Mouse (Mus musculus): Measurements from ENCODE around the gene Phf6. TPM values are rescaled to one million over a fixed set of nuclear protein-coding genes. Genes with fewer than 3 reads are reported as not detected.

Gene Phf6
- polyA plus RNA-seq, 1 experiment from 2014 or later = 71.3 TPM

DNA sequence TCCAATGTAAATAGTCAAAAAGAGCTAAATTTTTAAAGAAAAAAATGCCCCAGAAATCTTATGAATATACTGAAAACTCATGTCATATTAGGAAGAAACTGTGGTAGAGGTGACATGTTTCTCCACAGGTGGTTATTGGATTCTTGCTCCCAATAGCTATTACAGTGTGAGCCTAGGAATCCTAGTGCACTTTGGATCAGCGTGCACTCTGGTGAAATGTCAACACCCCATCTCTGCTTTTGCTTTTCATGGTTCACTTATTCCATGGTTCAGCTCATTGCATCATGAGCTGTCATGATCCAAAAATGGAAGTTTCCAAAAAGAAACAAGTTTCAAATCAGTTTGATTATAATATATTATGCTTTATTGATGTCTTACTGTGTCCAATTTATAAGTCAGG lies 20.1 kb downstream of the Phf6 start:
- Histone ChIP-seq H3K27me3 (replicated peaks) (no peaks in the 10 kb centered on the region), H3K9me3 (no peaks in the 10 kb centered on the region), H3K4me2 (no peak overlapping the region), H3K27ac (no peak overlapping the region), H3K36me3 (replicated peaks) (no peaks in the 10 kb centered on the region), H3K4me1 (no peaks in the 10 kb centered on the region), H3K9ac (no peak overlapping the region), H3K4me3 (no peak overlapping the region)
- ATAC-seq (replicated peaks) = no peak
- WGBS = 79% methylated on average over 1 of the region's 1 CpGs

DNA sequence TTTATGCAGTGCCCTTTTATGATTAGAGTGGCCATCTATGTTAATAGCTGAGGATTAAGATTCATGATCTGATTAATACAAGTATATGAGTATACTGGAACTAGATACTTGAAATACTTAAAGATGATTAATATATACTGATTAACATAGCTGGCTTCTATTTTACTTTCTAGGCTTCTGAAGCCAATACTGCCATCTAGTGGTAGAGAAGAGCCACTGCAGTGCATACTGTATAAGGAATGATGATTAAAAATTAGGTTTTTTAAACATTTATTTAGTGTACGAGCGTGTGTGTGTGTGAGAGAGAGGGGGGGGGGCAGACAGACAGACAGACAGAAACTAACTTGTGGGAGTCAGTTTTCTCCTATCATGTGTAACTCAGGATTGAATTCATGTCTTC lies 22.4 kb downstream of the Phf6 start:
- Histone ChIP-seq H3K4me1 (no peaks in the 10 kb centered on the region), H3K36me3 (replicated peaks) (no peaks in the 10 kb centered on the region), H3K9ac (no peak overlapping the region), H3K9me3 (no peaks in the 10 kb centered on the region), H3K27me3 (replicated peaks) (no peaks in the 10 kb centered on the region), H3K4me2 (no peak overlapping the region), H3K4me3 (no peak overlapping the region), H3K27ac (no peak overlapping the region)
- no peak for ATAC-seq (replicated peaks)
- WGBS = 78% methylated on average over 2 of the region's 2 CpGs

DNA sequence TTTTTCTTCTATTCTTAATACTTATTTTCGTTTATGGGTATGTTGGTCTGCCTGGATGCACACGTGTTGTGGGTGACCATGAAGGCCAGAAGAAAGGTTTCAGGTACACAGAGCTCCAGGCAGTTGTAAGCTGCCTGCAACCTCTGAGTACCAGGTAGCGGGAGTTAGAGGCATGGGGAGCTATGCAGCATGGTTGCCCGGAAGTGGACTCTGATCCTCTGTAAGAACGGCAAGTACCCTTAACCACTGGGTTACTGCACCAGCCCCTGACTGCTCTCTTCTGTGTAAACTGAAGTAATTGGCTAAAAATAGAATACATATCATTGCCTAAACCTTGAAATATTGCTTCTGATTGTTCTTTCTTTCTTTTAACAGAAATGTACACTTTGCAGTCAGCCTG lies 33.4 kb downstream of the Phf6 start:
- 90% methylated on average over 5 of the region's 5 CpGs for WGBS
- Histone ChIP-seq H3K9me3 (no peaks in the 10 kb centered on the region), H3K9ac (no peak overlapping the region), H3K4me1 (no peaks in the 10 kb centered on the region), H3K27me3 (replicated peaks) (no peaks in the 10 kb centered on the region), H3K27ac (no peak overlapping the region), H3K36me3 (replicated peaks) (0 out of 2 replicates have a peak, but pooled peaks cover 12% of the 10 kb centered on the region), H3K4me3 (no peak overlapping the region), H3K4me2 (no peak overlapping the region)
- ATAC-seq (replicated peaks) = no peak

DNA sequence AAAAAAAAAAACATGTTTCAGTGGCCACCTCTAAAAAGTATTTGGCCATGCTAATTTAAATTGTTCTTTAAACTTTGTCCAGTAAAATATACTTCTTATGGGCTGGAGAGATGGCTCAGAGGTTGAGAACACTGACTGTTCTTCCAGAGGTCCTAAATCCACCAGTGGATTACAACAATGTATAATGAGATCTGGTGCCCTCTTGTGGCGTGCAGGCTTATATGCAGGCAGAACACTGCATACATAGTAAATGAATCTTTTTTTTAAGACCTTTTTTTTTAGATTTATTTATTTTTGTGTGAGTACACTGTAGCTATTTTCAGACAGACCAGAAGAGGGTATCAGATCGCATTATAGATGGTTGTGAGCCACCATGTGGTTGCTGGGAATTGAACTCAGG lies 37.6 kb downstream of the Phf6 start:
- Histone ChIP-seq H3K27ac (no peak overlapping the region), H3K27me3 (replicated peaks) (no peaks in the 10 kb centered on the region), H3K4me3 (no peak overlapping the region), H3K9ac (no peak overlapping the region), H3K4me1 (no peaks in the 10 kb centered on the region), H3K9me3 (no peaks in the 10 kb centered on the region), H3K4me2 (no peak overlapping the region), H3K36me3 (replicated peaks) (0 out of 2 replicates have a peak, but pooled peaks cover 9% of the 10 kb centered on the region)
- 67% methylated on average over 2 of the region's 2 CpGs for WGBS
- no peak for ATAC-seq (replicated peaks)

DNA sequence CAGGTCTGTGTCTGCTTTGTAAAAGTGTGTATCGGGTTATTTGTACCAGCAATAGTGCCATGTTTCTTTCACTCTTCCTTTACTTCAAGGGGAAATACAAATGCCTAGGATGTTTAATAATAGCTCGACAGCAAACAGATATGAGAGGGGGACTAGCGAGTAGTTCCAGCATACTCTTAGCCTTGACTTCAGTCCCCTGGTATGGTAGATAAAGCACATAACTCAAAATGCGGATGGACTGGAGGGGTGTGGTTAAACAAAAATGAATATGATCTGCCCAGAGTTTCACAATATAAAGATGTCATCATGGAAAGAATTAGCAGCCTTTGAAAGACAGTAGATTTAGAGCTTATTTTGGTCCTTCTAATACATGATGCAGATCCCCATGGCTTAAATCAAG lies 44.9 kb downstream of the Phf6 start:
- Histone ChIP-seq H3K4me3 (no peak overlapping the region), H3K9ac (no peak overlapping the region), H3K4me2 (no peak overlapping the region), H3K9me3 (no peaks in the 10 kb centered on the region), H3K36me3 (replicated peaks) (no peaks in the 10 kb centered on the region), H3K27me3 (replicated peaks) (no peaks in the 10 kb centered on the region), H3K4me1 (no peaks in the 10 kb centered on the region), H3K27ac (no peak overlapping the region)
- 91% methylated on average over 4 of the region's 4 CpGs for WGBS
- no peak for ATAC-seq (replicated peaks)

DNA sequence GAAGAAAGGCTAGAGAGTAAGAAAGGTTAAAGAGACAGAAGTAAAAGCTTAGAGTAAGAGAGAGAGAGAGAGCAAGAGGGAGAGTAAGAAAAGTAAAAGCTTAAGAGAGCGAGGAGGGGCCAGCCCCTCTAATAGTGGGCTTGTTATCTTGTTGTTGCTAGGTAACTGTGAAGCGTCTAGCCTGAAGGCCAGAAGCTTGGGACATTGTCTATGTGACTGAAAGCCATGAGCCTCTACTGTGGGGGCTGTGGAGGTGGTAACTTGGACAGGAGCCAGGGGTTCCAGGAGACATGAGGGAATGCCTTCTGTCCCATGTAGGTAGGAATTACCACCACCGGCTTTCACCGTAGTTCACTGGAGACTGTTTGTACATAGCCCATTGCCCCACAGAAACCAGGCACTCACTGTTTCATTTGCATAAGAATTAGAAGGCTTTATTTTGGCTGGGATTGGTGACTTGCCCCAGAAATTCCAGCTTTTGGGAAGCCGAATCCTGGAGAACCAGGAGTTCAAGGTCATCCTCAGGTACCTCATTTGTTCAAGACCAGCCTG lies 49.6 kb downstream of the Phf6 start:
- Histone ChIP-seq H3K27ac (no peak overlapping the region), H3K9ac (no peak overlapping the region), H3K36me3 (replicated peaks) (no peaks in the 10 kb centered on the region), H3K27me3 (replicated peaks) (no peaks in the 10 kb centered on the region), H3K4me3 (no peak overlapping the region), H3K9me3 (no peaks in the 10 kb centered on the region), H3K4me1 (no peaks in the 10 kb centered on the region), H3K4me2 (no peak overlapping the region)
- WGBS = 52% methylated on average over 5 of the region's 5 CpGs
- no peak for ATAC-seq (replicated peaks)

DNA sequence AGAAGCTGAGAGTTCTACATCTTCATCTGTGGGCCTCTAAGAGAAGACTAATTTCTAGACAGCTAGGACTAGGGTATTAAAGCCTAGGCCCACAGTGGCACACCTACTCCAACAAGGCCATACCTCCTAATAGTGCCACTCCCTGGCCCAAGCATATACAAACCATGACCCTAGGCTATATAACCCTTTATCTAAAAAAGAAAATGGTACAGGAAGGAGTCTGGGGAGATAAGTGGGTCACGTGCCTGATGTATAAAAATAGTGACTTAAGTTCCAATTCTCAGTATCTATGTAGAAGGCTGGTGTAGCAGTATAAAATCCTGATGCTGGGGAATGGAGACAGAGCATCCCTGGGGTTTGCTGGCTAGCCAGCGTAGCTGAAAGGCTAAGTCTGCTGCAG lies 53.1 kb downstream of the Phf6 start:
- H3K4me1 ChIP-seq = no peaks in the 10 kb centered on the region
- H3K9me3 ChIP-seq = no peaks in the 10 kb centered on the region
- no peaks in the 10 kb centered on the region for H3K36me3 ChIP-seq (replicated peaks)
- H3K4me2 ChIP-seq = no peak overlapping the region
- ATAC-seq (replicated peaks) = no peak
- no peak overlapping the region for H3K9ac ChIP-seq
- no peak overlapping the region for H3K4me3 ChIP-seq
- no peak overlapping the region for H3K27ac ChIP-seq
- no peaks in the 10 kb centered on the region for H3K27me3 ChIP-seq (replicated peaks)
- 90% methylated on average over 2 of the region's 2 CpGs for WGBS

DNA sequence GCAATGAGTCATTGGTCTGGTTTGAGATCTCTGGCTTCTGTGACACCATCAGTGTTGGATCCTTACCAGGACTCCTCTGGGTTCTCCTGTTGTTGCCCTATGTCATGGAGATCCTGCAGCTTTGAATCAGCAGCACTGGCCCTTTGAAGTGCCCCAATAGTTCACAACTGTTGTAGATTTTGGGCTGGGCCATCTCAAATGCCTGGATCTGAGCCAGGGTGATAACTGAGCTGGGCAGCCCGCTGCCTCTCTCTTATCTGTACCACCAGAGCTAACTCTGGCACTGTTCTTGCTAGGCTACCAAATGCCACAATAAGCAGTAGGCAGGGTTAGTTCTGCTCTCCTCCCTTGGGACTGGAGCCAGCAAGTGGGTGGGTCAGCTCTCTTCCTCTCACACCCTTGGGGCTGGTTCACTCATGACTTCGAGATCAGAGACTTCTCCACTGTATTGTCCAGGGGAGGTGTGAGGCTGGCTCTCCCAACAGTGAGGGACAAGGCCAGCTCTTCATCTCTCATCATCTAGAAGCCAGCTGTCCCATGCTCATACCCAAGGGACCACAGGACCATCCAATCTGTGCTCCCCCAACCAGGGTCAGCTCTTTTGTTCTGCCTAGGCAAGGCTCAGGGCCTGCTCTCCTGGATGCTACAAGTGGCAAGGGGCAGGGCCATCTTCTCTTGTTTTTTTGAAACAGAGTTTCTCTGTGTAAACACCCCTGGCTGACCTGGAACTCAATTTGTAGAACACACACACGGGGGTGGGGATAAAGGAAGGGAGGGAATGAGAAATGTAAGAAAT lies 59.3 kb downstream of the Phf6 start:
- no peaks in the 10 kb centered on the region for H3K27me3 ChIP-seq (replicated peaks)
- H3K4me1 ChIP-seq = no peaks in the 10 kb centered on the region
- no peak overlapping the region for H3K9ac ChIP-seq
- H3K4me3 ChIP-seq = no peak overlapping the region
- H3K4me2 ChIP-seq = no peak overlapping the region
- WGBS = 61% methylated on average over 3 of the region's 3 CpGs
- no peak overlapping the region for H3K27ac ChIP-seq
- H3K9me3 ChIP-seq = no peaks in the 10 kb centered on the region
- no peaks in the 10 kb centered on the region for H3K36me3 ChIP-seq (replicated peaks)
- ATAC-seq (replicated peaks) = no peak

DNA sequence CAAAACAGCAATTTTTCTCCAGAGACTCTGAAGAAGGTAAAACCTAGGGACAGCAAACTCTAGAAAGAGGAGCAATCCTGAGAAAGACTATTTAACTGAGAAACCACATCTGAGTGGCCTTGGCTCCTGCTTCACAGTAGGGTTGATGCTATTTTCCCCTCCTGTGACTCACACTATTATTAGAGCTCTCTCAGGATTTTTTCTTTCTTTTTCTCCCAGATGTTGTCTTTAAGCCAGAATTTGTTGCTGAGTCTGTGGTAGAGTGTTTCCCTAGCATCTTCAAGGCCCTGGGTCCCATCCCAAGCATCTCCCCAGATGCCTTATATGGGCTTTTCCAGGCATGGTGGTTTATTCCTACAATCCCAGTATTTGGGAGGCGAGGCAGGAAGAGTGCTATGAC lies 60.1 kb downstream of the Phf6 start:
- no peaks in the 10 kb centered on the region for H3K36me3 ChIP-seq (replicated peaks)
- H3K27me3 ChIP-seq (replicated peaks) = no peaks in the 10 kb centered on the region
- no peak overlapping the region for H3K4me2 ChIP-seq
- H3K9ac ChIP-seq = no peak overlapping the region
- no peak overlapping the region for H3K27ac ChIP-seq
- H3K4me3 ChIP-seq = no peak overlapping the region
- no peaks in the 10 kb centered on the region for H3K9me3 ChIP-seq
- no peaks in the 10 kb centered on the region for H3K4me1 ChIP-seq
- WGBS = 53% methylated on average over 1 of the region's 1 CpGs
- ATAC-seq (replicated peaks) = no peak

DNA sequence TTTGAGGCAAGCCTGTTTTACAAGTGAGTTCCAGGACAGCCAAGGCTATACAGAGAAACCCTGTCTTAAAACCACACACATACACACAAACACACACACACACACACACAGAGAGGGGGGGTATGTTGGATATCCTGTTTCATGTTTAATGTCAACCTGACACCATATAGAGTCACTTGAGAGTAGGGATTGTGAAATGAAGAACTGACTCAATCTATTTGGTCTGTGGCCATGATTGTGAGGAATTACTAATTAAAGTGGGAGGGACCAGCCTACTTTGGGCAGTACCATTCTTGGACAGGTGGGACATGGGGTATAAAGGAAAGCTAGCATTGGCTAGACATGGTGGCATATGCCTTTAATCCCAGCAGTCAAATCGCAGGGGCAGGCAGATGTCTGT lies 60.6 kb downstream of the Phf6 start:
- WGBS = 79% methylated on average over 1 of the region's 1 CpGs
- no peak for ATAC-seq (replicated peaks)
- no peaks in the 10 kb centered on the region for H3K36me3 ChIP-seq (replicated peaks)

DNA sequence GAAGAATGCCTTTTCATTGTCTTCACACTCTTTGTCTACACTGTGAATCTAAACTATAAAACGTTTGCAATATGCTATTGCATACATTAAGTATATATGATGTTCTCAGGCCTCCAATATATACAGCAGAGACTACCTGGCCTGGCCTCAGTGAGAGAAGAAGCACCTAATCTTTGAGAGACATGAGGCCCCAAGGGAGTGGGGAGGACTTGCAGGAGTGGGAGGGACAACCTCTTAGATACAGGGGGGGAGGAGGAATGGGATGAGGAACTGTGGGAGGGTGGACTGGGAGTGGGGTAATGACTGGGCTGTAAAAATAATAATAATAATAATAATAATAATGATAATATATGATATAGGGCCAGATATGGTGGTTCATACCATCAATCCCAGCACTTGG lies 66.5 kb downstream of the Phf6 start:
- WGBS = 46% methylated on average over 1 of the region's 1 CpGs
- Histone ChIP-seq H3K9me3 (no peaks in the 10 kb centered on the region), H3K4me2 (no peak overlapping the region), H3K4me3 (no peak overlapping the region), H3K9ac (no peak overlapping the region), H3K27ac (no peak overlapping the region), H3K4me1 (no peaks in the 10 kb centered on the region), H3K36me3 (replicated peaks) (no peaks in the 10 kb centered on the region), H3K27me3 (replicated peaks) (no peaks in the 10 kb centered on the region)
- no peak for ATAC-seq (replicated peaks)

More for the DNA sequence above, 60.6 kb downstream of the Phf6 start:
- Histone ChIP-seq H3K9me3 (no peaks in the 10 kb centered on the region), H3K27me3 (replicated peaks) (no peaks in the 10 kb centered on the region), H3K9ac (no peak overlapping the region), H3K4me3 (no peak overlapping the region), H3K4me2 (no peak overlapping the region), H3K27ac (no peak overlapping the region), H3K4me1 (no peaks in the 10 kb centered on the region)

DNA sequence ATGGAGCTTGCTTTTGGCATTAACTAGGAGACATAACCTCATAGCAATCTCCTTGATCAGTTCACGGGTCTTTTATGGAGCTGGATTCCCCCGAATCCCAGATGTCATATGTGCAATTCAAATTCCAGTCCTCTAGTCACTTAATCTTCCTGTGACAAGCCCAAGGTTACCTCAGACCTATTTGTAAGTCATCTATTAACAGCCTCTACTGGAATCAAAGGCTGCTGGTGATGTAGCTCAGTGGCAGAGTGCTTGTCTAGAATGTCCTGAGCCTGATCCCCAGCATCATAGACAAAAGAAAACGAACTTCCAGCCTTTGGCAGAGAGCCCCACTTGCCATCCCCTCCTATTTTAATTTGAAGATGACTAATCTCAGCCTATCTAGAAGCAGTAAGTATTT lies 69.3 kb downstream of the Phf6 start:
- Histone ChIP-seq H3K9me3 (no peaks in the 10 kb centered on the region), H3K4me1 (no peaks in the 10 kb centered on the region), H3K4me3 (no peak overlapping the region), H3K27ac (no peak overlapping the region), H3K9ac (no peak overlapping the region), H3K36me3 (replicated peaks) (no peaks in the 10 kb centered on the region), H3K27me3 (replicated peaks) (no peaks in the 10 kb centered on the region), H3K4me2 (no peak overlapping the region)
- no peak for ATAC-seq (replicated peaks)
- 70% methylated on average over 3 of the region's 3 CpGs for whole genome bisulfite sequencing
